Mouse (Mus musculus) MEL-GATA-1-ER (cell line): ENCODE measurements around the gene Tcl1b4.
"Not testable (repeated sequence)": the region's sequence is repeated elsewhere in the genome, so short reads cannot be mapped to it uniquely, and the experiment has no call there.

ENCODE experiments used
- DNase-seq: peaks from one replicate; pipeline ENCODE4 v3.0.0-alpha.2; 2012; ENCODE audit warnings: low read depth; ENCODE audit errors: extremely low read depth

Gene Tcl1b4

GRCm38 (mm10) chr12:105201657-105202056 lies at the start of gene Tcl1b4:
TSS of gene Tcl1b4 (plus strand) at chr12:105201957.
- DNase-seq, result not testable (repeated sequence)

GRCm38 (mm10) chr12:105155286-105155685 lies 46.5 kb upstream of the Tcl1b4 start:
- not testable (repeated sequence) for DNase-seq

GRCm38 (mm10) chr12:105158842-105159241 lies 42.9 kb upstream of the Tcl1b4 start:
- no peak for DNase-seq

GRCm38 (mm10) chr12:105159390-105159789 lies 42.4 kb upstream of the Tcl1b4 start, which contains the start of gene Tcl1b1:
TSS of gene Tcl1b1 (plus strand) at chr12:105159690.
- DNase-seq, result no peak

GRCm38 (mm10) chr12:105166734-105167133 lies 35.0 kb upstream of the Tcl1b4 start:
- DNase-seq, result no peak

- DNase-seq, result no peak
Observed at GRCm38 (mm10) chr12:105173366-105173765, 28.4 kb upstream of the Tcl1b4 start.

GRCm38 (mm10) chr12:105174318-105174717 lies 27.4 kb upstream of the Tcl1b4 start:
- DNase-seq, result not testable (repeated sequence)

- not testable (repeated sequence) for DNase-seq
Observed at GRCm38 (mm10) chr12:105176044-105176443, 25.7 kb upstream of the Tcl1b4 start, which contains the start of gene Tcl1b5. TSS of gene Tcl1b5 (plus strand) at chr12:105176344.

- not testable (repeated sequence) for DNase-seq
Observed at GRCm38 (mm10) chr12:105181040-105181644, 20.6 kb upstream of the Tcl1b4 start.

- not testable (repeated sequence) for DNase-seq
Observed at GRCm38 (mm10) chr12:105188980-105189379, 12.8 kb upstream of the Tcl1b4 start.

- not testable (repeated sequence) for DNase-seq
Observed at GRCm38 (mm10) chr12:105190743-105191142, 11.0 kb upstream of the Tcl1b4 start, which contains the start of gene Tcl1b3. TSS of gene Tcl1b3 (plus strand) at chr12:105191043.

- DNase-seq, result not testable (repeated sequence)
Observed at GRCm38 (mm10) chr12:105199684-105200497, 1.9 kb upstream of the Tcl1b4 start.

GRCm38 (mm10) chr12:105207071-105207470 lies 5.3 kb downstream of the Tcl1b4 start:
- DNase-seq, result no peak

- DNase-seq, result no peak
Observed at GRCm38 (mm10) chr12:105208441-105208840, 6.7 kb downstream of the Tcl1b4 start.

- no peak for DNase-seq
Observed at GRCm38 (mm10) chr12:105209231-105209630, 7.5 kb downstream of the Tcl1b4 start.

- no peak for DNase-seq
Observed at GRCm38 (mm10) chr12:105217101-105217760, 15.5 kb downstream of the Tcl1b4 start.

GRCm38 (mm10) chr12:105222601-105223319 lies 21.0 kb downstream of the Tcl1b4 start, which contains the start of gene Tcl1:
TSS of gene Tcl1 (minus strand) at chr12:105222793.
- DNase-seq, result no peak

GRCm38 (mm10) chr12:105224621-105225320 lies 23.0 kb downstream of the Tcl1b4 start:
- DNase-seq, result no peak

GRCm38 (mm10) chr12:105234362-105234761 lies 32.6 kb downstream of the Tcl1b4 start:
- DNase-seq, result no peak

- DNase-seq, result no peak
Observed at GRCm38 (mm10) chr12:105235091-105235490, 33.3 kb downstream of the Tcl1b4 start.
